Comparison of ENCODE assay signal across 14 mouse cellular contexts in genomic region chr2:3702640-3703190, GRCm38 (mm10).
"Had no signal": no experiment of that assay in that cellular context is flagged by ENCODE, and none has a peak within 500 bp of the region (broad histone marks: within the 10 kb centered on the region; RNA-seq: fewer than 3 reads in every experiment).

No protein-coding gene starts in this region.

- H3K4me1 ChIP-seq: lung, embryonic 15.5 days; midbrain, embryonic 12.5 days; stomach, embryonic 15.5 days had no signal

- ATAC-seq: midbrain, embryonic 16.5 days had no signal

- H3K27ac ChIP-seq: left cerebral cortex, adult 2 months; limb, embryonic 12.5 days; lung, embryonic 15.5 days; macrophage; midbrain, embryonic 12.5 days; stomach, embryonic 15.5 days had no signal

- H3K36me3 ChIP-seq: limb, embryonic 12.5 days; lung, embryonic 15.5 days; midbrain, embryonic 12.5 days; stomach, embryonic 15.5 days had no signal

- DNase-seq: kidney, adult 11 months; liver; lung, postnatal 14 days; right cerebral cortex, postnatal 14 days; thymus, adult 2 months; thymus, postnatal 4 days had no signal

- H3K4me3 ChIP-seq: left cerebral cortex, adult 2 months; limb, embryonic 12.5 days; lung, embryonic 15.5 days; megakaryocyte, embryonic 14.5 days; midbrain, embryonic 12.5 days; stomach, embryonic 15.5 days had no signal

- H3K9me3 ChIP-seq: limb, embryonic 12.5 days; lung, embryonic 15.5 days; megakaryocyte, embryonic 14.5 days; midbrain, embryonic 12.5 days; stomach, embryonic 15.5 days had no signal

- H3K27me3 ChIP-seq: limb, embryonic 12.5 days; lung, embryonic 15.5 days; megakaryocyte, embryonic 14.5 days; midbrain, embryonic 12.5 days; stomach, embryonic 15.5 days had no signal

- H3K4me2 ChIP-seq: limb, embryonic 12.5 days; lung, embryonic 15.5 days; midbrain, embryonic 12.5 days; stomach, embryonic 15.5 days had no signal

- H3K9ac ChIP-seq: limb, embryonic 12.5 days; lung, embryonic 15.5 days; midbrain, embryonic 12.5 days; stomach, embryonic 15.5 days had no signal
